Mouse (Mus musculus): ENCODE data around the gene Npepl1. TPM values are rescaled to one million over a fixed set of nuclear protein-coding genes. Genes with fewer than 3 reads are reported as not detected.

The Npepl1 gene
- polyA plus RNA-seq, 1 experiment from 2014 or later: 60.2 TPM

DNA sequence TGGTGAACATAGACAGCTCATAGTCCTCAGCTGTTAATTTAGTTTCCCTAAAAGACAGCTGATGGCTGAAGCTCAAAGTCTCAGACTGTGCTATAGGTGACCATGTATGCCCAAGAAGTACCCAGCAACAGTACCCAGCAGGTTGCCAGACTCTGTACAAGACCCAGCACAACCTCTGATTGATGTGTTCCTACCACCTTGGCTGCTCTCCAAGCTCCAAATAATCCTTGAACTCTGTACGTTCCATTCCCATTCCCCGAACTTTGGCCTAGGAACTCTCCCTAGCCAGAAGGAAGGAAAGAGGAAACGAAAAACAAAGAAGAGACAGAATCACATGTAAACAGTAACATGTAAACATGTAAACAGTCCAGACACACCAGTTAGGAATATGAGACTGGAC lies 50.3 kb downstream of the Npepl1 start:
- Histone ChIP-seq H3K9ac (replicated peaks; ENCODE audit: low read depth) (no peak overlapping the region), H3K4me1 (ENCODE audit: insufficient read depth, low read depth, low read length) (no peaks in the 10 kb centered on the region), H3K27ac (ENCODE audit: low read length) (no peak overlapping the region), H3K36me3 (ENCODE audit: insufficient read depth, low read length) (no peaks in the 10 kb centered on the region), H3K4me2 (replicated peaks; ENCODE audit: low read depth, low read length) (no peak overlapping the region), H3K9me3 (ENCODE audit: low read length) (no peaks in the 10 kb centered on the region), H3K4me3 (ENCODE audit: low read depth, low read length) (no peak overlapping the region), H3K27me3 (replicated peaks; ENCODE audit: insufficient read depth, low read length) (no peaks in the 10 kb centered on the region)
- WGBS: 32% methylated on average over 3 of the region's 3 CpGs
- DNase-seq (ENCODE audit: low spot score): no peak
- ATAC-seq: no peak
- no peak for TF ChIP-seq EP300 (IDR thresholded peaks at IDR 0.05)
- no peak for TF ChIP-seq CTCF (IDR thresholded peaks at IDR 0.05)

Other genes with a start within 250 kb of the Npepl1 start
- 5.2 and 7.3 TPM in 2 replicates for gene Stx16, start 34.0 kb upstream of the Npepl1 start, polyA plus RNA-seq (2015; fragmentation: Nextera tagmentation; extraction: Ambion mirVana)
- 1,238 and 1,252 TPM in 2 replicates for gene Gnas, start 174.0 kb downstream of the Npepl1 start, polyA plus RNA-seq (2015; fragmentation: Nextera tagmentation; extraction: Ambion mirVana)
- gene Gm20721, start 236.4 kb downstream of the Npepl1 start, polyA plus RNA-seq (2015; fragmentation: Nextera tagmentation; extraction: Ambion mirVana): 4.8 and 9.6 TPM in 2 replicates